Mouse (Mus musculus) brain, embryonic 14.5 days (tissue): ENCODE measurements around the gene Myom3.

Source experiments
- CTCF ChIP-seq: fragments of 200-500 bp; IDR thresholded peaks from 2 replicates; pipeline ENCODE4 v1.5.1; 2012; ENCODE audit warnings: inconsistent platforms, mild to moderate bottlenecking, moderate library complexity, borderline replicate concordance; ENCODE audit not compliant: insufficient read depth, insufficient read length; ENCODE audit errors: extremely low read depth
- POLR2A ChIP-seq: fragments of 200-500 bp; IDR thresholded peaks from 2 replicates; pipeline ENCODE4 v1.6.1; 2012; ENCODE audit warnings: mild to moderate bottlenecking, inconsistent platforms, borderline replicate concordance; ENCODE audit not compliant: poor library complexity, insufficient read depth, insufficient read length, severe bottlenecking; ENCODE audit errors: extremely low read depth

- TF ChIP-seq CTCF = peak; percentile 66; the same call in 1 of the 2 replicates
- TF ChIP-seq POLR2A = no peak
Observed at GRCm38 (mm10) chr4:135816905-135817622, 57.5 kb downstream of the Myom3 start.
